Mouse (Mus musculus) midbrain, embryonic 15.5 days (tissue): ENCODE data around the gene Abhd12. TPM values are rescaled to one million over a fixed set of nuclear protein-coding genes. Genes with fewer than 3 reads are reported as not detected.

ENCODE experiments used
- ATAC-seq: fragments of 200-750 bp; cut with Nextera tagmentation; replicated peaks from 2 replicates; pipeline ENCODE4 v1.8.0; 2017; ENCODE audit warnings: moderate TSS enrichment
- H3K27ac ChIP-seq: fragments of 300-500 bp; sonication (generic); 2 replicates; pipeline ENCODE4 v1.5.1; 2015; ENCODE audit warnings: mild to moderate bottlenecking, inconsistent platforms
- H3K27me3 ChIP-seq: fragments of 300-500 bp; sonication (generic); replicated peaks from 2 replicates; pipeline ENCODE4 v1.6.1; 2015; ENCODE audit warnings: inconsistent platforms
- H3K36me3 ChIP-seq: fragments of 300-500 bp; sonication (generic); replicated peaks from 2 replicates; pipeline ENCODE4 v1.6.1; 2015; ENCODE audit warnings: inconsistent platforms
- H3K4me1 ChIP-seq: fragments of 300-500 bp; sonication (generic); 2 replicates; pipeline ENCODE4 v1.6.1; 2015; ENCODE audit warnings: inconsistent platforms
- H3K4me2 ChIP-seq: fragments of 300-500 bp; sonication (generic); 2 replicates; pipeline ENCODE4 v1.6.1; 2015; ENCODE audit warnings: inconsistent platforms, mild to moderate bottlenecking, moderate library complexity
- H3K4me3 ChIP-seq: fragments of 300-500 bp; sonication (generic); 2 replicates; pipeline ENCODE4 v1.5.1; 2015; ENCODE audit warnings: mild to moderate bottlenecking, inconsistent platforms
- H3K9ac ChIP-seq: fragments of 300-500 bp; sonication (generic); 2 replicates; pipeline ENCODE4 v1.6.1; 2015; ENCODE audit warnings: mild to moderate bottlenecking, inconsistent platforms
- H3K9me3 ChIP-seq: fragments of 300-500 bp; sonication (generic); 2 replicates; pipeline ENCODE4 v1.6.1; 2016; ENCODE audit warnings: inconsistent platforms
- WGBS: fragments of 180-500 bp; shearing (Covaris S2); methylation state at CpG from one replicate; pipeline ENCODE4 v1.1.7; 2015; ENCODE audit warnings: mixed read lengths; 5-methylcytosine and 5-hydroxymethylcytosine counted together
- polyA plus RNA-seq: library from polyadenylated mRNA; unstranded; fragments of >200 nt; fragmentation: Nextera tagmentation; extraction: Ambion mirVana; gene quantifications from 2 replicates; pipeline ENCODE4 v1.2.1, GENCODE M21; 2015

Gene Abhd12
- polyA plus RNA-seq, 1 experiment from 2014 or later = 120 TPM

- peaks cover 17% of the 10 kb centered on the region for H3K36me3 ChIP-seq
- H3K4me2 ChIP-seq = no peak overlapping the region
- no peaks in the 10 kb centered on the region for H3K9me3 ChIP-seq
- 84% methylated on average over 12 of the region's 12 CpGs for whole genome bisulfite sequencing
- ATAC-seq = no peak
- H3K27ac ChIP-seq = no peak overlapping the region
- no peaks in the 10 kb centered on the region for H3K4me1 ChIP-seq
- no peak overlapping the region for H3K9ac ChIP-seq
- no peak overlapping the region for H3K4me3 ChIP-seq
- no peaks in the 10 kb centered on the region for H3K27me3 ChIP-seq
These were observed 64.7 kb downstream of the Abhd12 start for GRCm38 (mm10) chr2:150839686-150840471.

GRCm38 (mm10) chr2:150837781-150838180 lies 66.8 kb downstream of the Abhd12 start:
- no peak overlapping the region for H3K4me3 ChIP-seq
- no peak for ATAC-seq
- no peak overlapping the region for H3K27ac ChIP-seq
- peaks cover 30% of the 10 kb centered on the region for H3K36me3 ChIP-seq
- no peaks in the 10 kb centered on the region for H3K9me3 ChIP-seq
- H3K4me1 ChIP-seq = no peaks in the 10 kb centered on the region
- H3K27me3 ChIP-seq = no peaks in the 10 kb centered on the region
- 94% methylated on average over 3 of the region's 3 CpGs for WGBS
- H3K4me2 ChIP-seq = no peak overlapping the region
- no peak overlapping the region for H3K9ac ChIP-seq

- no peaks in the 10 kb centered on the region for H3K9me3 ChIP-seq
- ATAC-seq = no peak
- H3K36me3 ChIP-seq = peaks cover 32% of the 10 kb centered on the region
- H3K27ac ChIP-seq = no peak overlapping the region
- H3K27me3 ChIP-seq = no peaks in the 10 kb centered on the region
- no peak overlapping the region for H3K9ac ChIP-seq
- WGBS = 74% methylated on average over 15 of the region's 15 CpGs
- H3K4me1 ChIP-seq = no peaks in the 10 kb centered on the region
- H3K4me3 ChIP-seq = no peak overlapping the region
- no peak overlapping the region for H3K4me2 ChIP-seq
These were observed 67.6 kb downstream of the Abhd12 start for GRCm38 (mm10) chr2:150836906-150837305.

- Histone ChIP-seq H3K9me3 (no peaks in the 10 kb centered on the region), H3K9ac (no peak overlapping the region), H3K4me3 (no peak overlapping the region), H3K4me1 (no peaks in the 10 kb centered on the region), H3K27ac (no peak overlapping the region), H3K36me3 (peaks cover 41% of the 10 kb centered on the region), H3K4me2 (no peak overlapping the region), H3K27me3 (no peaks in the 10 kb centered on the region)
- no peak for ATAC-seq
- 98% methylated on average over 4 of the region's 4 CpGs for WGBS
These were observed 68.6 kb downstream of the Abhd12 start for GRCm38 (mm10) chr2:150835975-150836374.

- Histone ChIP-seq H3K9ac (no peak overlapping the region), H3K4me2 (no peak overlapping the region), H3K27me3 (no peaks in the 10 kb centered on the region), H3K4me3 (no peak overlapping the region), H3K9me3 (no peaks in the 10 kb centered on the region), H3K36me3 (peaks cover 48% of the 10 kb centered on the region), H3K27ac (no peak overlapping the region), H3K4me1 (no peaks in the 10 kb centered on the region)
- 0 out of 2 replicates have a peak, but pooled peaks have one; percentile 10 for ATAC-seq
- 90% methylated on average over 7 of the region's 7 CpGs for WGBS
These were observed 69.9 kb downstream of the Abhd12 start for GRCm38 (mm10) chr2:150834616-150835015.

GRCm38 (mm10) chr2:150832029-150832428 lies 72.5 kb downstream of the Abhd12 start:
- no peak for ATAC-seq
- 94% methylated on average over 7 of the region's 7 CpGs for WGBS
- H3K27ac ChIP-seq = no peak overlapping the region
- no peaks in the 10 kb centered on the region for H3K27me3 ChIP-seq
- H3K4me1 ChIP-seq = no peaks in the 10 kb centered on the region
- H3K9me3 ChIP-seq = no peaks in the 10 kb centered on the region
- H3K9ac ChIP-seq = no peak overlapping the region
- H3K4me2 ChIP-seq = no peak overlapping the region
- H3K36me3 ChIP-seq = peaks cover 43% of the 10 kb centered on the region
- no peak overlapping the region for H3K4me3 ChIP-seq

- no peak overlapping the region for H3K9ac ChIP-seq
- no peak overlapping the region for H3K27ac ChIP-seq
- WGBS = 83% methylated on average over 3 of the region's 3 CpGs
- H3K4me2 ChIP-seq = no peak overlapping the region
- ATAC-seq = no peak
- peaks cover 52% of the 10 kb centered on the region for H3K36me3 ChIP-seq
- no peak overlapping the region for H3K4me3 ChIP-seq
- H3K27me3 ChIP-seq = no peaks in the 10 kb centered on the region
- no peaks in the 10 kb centered on the region for H3K4me1 ChIP-seq
- H3K9me3 ChIP-seq = no peaks in the 10 kb centered on the region
These were observed 73.6 kb downstream of the Abhd12 start for GRCm38 (mm10) chr2:150830911-150831441.

- no peak for ATAC-seq
- Histone ChIP-seq H3K4me2 (no peak overlapping the region), H3K4me3 (no peak overlapping the region), H3K36me3 (peaks cover 49% of the 10 kb centered on the region), H3K27ac (no peak overlapping the region), H3K9me3 (no peaks in the 10 kb centered on the region), H3K9ac (no peak overlapping the region), H3K27me3 (no peaks in the 10 kb centered on the region), H3K4me1 (no peaks in the 10 kb centered on the region)
- 79% methylated on average over 2 of the region's 2 CpGs for WGBS
These were observed 74.5 kb downstream of the Abhd12 start for GRCm38 (mm10) chr2:150830011-150830410.

GRCm38 (mm10) chr2:150828654-150829053 lies 75.9 kb downstream of the Abhd12 start:
- no peak overlapping the region for H3K4me3 ChIP-seq
- no peaks in the 10 kb centered on the region for H3K27me3 ChIP-seq
- no peak overlapping the region for H3K27ac ChIP-seq
- H3K4me2 ChIP-seq = no peak overlapping the region
- no peak for ATAC-seq
- 89% methylated on average over 4 of the region's 4 CpGs for WGBS
- no peaks in the 10 kb centered on the region for H3K4me1 ChIP-seq
- H3K9me3 ChIP-seq = no peaks in the 10 kb centered on the region
- no peak overlapping the region for H3K9ac ChIP-seq
- H3K36me3 ChIP-seq = peaks cover 45% of the 10 kb centered on the region

- H3K4me1 ChIP-seq = no peaks in the 10 kb centered on the region
- WGBS = 95% methylated on average over 3 of the region's 3 CpGs
- ATAC-seq = no peak
- H3K9me3 ChIP-seq = no peaks in the 10 kb centered on the region
- no peak overlapping the region for H3K4me3 ChIP-seq
- H3K36me3 ChIP-seq = peaks cover 42% of the 10 kb centered on the region
- no peaks in the 10 kb centered on the region for H3K27me3 ChIP-seq
- H3K4me2 ChIP-seq = no peak overlapping the region
- no peak overlapping the region for H3K27ac ChIP-seq
- no peak overlapping the region for H3K9ac ChIP-seq
These were observed 76.4 kb downstream of the Abhd12 start for GRCm38 (mm10) chr2:150828164-150828563.

GRCm38 (mm10) chr2:150826426-150826825 lies 78.1 kb downstream of the Abhd12 start:
- Histone ChIP-seq H3K36me3 (peaks cover 33% of the 10 kb centered on the region), H3K9me3 (no peaks in the 10 kb centered on the region), H3K4me3 (no peak overlapping the region), H3K27me3 (no peaks in the 10 kb centered on the region), H3K9ac (no peak overlapping the region), H3K4me2 (no peak overlapping the region), H3K4me1 (no peaks in the 10 kb centered on the region), H3K27ac (no peak overlapping the region)
- 90% methylated on average over 3 of the region's 3 CpGs for WGBS
- no peak for ATAC-seq

GRCm38 (mm10) chr2:150822987-150823386 lies 81.6 kb downstream of the Abhd12 start:
- 79% methylated on average over 8 of the region's 8 CpGs for WGBS
- Histone ChIP-seq H3K36me3 (peaks cover 40% of the 10 kb centered on the region), H3K4me1 (no peaks in the 10 kb centered on the region), H3K27me3 (no peaks in the 10 kb centered on the region), H3K9me3 (no peaks in the 10 kb centered on the region), H3K4me2 (no peak overlapping the region), H3K9ac (no peak overlapping the region), H3K4me3 (no peak overlapping the region), H3K27ac (no peak overlapping the region)
- ATAC-seq = no peak

GRCm38 (mm10) chr2:150820720-150821119 lies 83.8 kb downstream of the Abhd12 start:
- no peak for ATAC-seq
- no peak overlapping the region for H3K27ac ChIP-seq
- 92% methylated on average over 8 of the region's 8 CpGs for WGBS
- H3K9me3 ChIP-seq = no peaks in the 10 kb centered on the region
- H3K4me2 ChIP-seq = no peak overlapping the region
- H3K4me3 ChIP-seq = no peak overlapping the region
- no peaks in the 10 kb centered on the region for H3K4me1 ChIP-seq
- H3K9ac ChIP-seq = no peak overlapping the region
- no peaks in the 10 kb centered on the region for H3K27me3 ChIP-seq
- peaks cover 30% of the 10 kb centered on the region for H3K36me3 ChIP-seq
